Mouse (Mus musculus) forebrain, embryonic 11.5 days (tissue): ENCODE data around the gene Rps11. TPM values are rescaled to one million over a fixed set of nuclear protein-coding genes. Genes with fewer than 3 reads are reported as not detected.
"Not testable (repeated sequence)": the region's sequence is repeated elsewhere in the genome, so short reads cannot be mapped to it uniquely, and the experiment has no call there.

ENCODE experiments used
- ATAC-seq: fragments of 200-750 bp; cut with Nextera tagmentation; replicated peaks from 2 replicates; pipeline ENCODE4 v1.8.0; 2017; ENCODE audit warnings: moderate TSS enrichment; ENCODE audit not compliant: low FRiP score
- DNase-seq: peaks from one replicate; pipeline ENCODE4 v3.0.0-alpha.2; 2017; ENCODE audit warnings: low spot score
- H3K27ac ChIP-seq: fragments of 300-500 bp; sonication (generic); 2 replicates; pipeline ENCODE4 v1.5.1; 2014; ENCODE audit warnings: low read depth, low read length
- H3K27me3 ChIP-seq: fragments of 300-500 bp; sonication (generic); 2 replicates; pipeline ENCODE4 v1.6.1; 2014; ENCODE audit warnings: mild to moderate bottlenecking, low read length, mixed read lengths; ENCODE audit not compliant: control insufficient read depth, insufficient read depth
- H3K36me3 ChIP-seq: fragments of 300-500 bp; sonication (generic); 2 replicates; pipeline ENCODE4 v1.6.1; 2014; ENCODE audit warnings: mild to moderate bottlenecking, low read length, moderate library complexity, mixed read lengths; ENCODE audit not compliant: control insufficient read depth, insufficient read depth
- H3K4me1 ChIP-seq: fragments of 300-500 bp; sonication (generic); replicated peaks from 2 replicates; pipeline ENCODE4 v1.6.1; 2014; ENCODE audit warnings: low read length, mixed read lengths; ENCODE audit not compliant: control insufficient read depth, insufficient read depth
- H3K4me2 ChIP-seq: fragments of 300-500 bp; sonication (generic); 2 replicates; pipeline ENCODE4 v1.6.1; 2014; ENCODE audit warnings: low read depth, mild to moderate bottlenecking, low read length, moderate library complexity, mixed read lengths; ENCODE audit not compliant: severe bottlenecking
- H3K4me3 ChIP-seq: fragments of 300-500 bp; sonication (generic); 2 replicates; pipeline ENCODE4 v1.5.1; 2014; ENCODE audit warnings: low read depth, low read length
- H3K9ac ChIP-seq: fragments of 300-500 bp; sonication (generic); 2 replicates; pipeline ENCODE4 v1.6.1; 2014; ENCODE audit warnings: low read length
- H3K9me3 ChIP-seq: fragments of 300-500 bp; sonication (generic); 2 replicates; pipeline ENCODE4 v1.6.1; 2016; ENCODE audit warnings: low read length, mixed read lengths; ENCODE audit not compliant: control insufficient read depth
- WGBS: fragments of 180-500 bp; shearing (Covaris S2); extraction: QIAGEN DNeasy Blood & Tissue Kit; methylation state at CpG from one replicate; pipeline ENCODE4 v1.1.7; 2014; 5-methylcytosine and 5-hydroxymethylcytosine counted together
- polyA plus RNA-seq: library from polyadenylated mRNA; unstranded; fragments of >200 nt; fragmentation: Nextera tagmentation; extraction: Ambion mirVana; gene quantifications from 2 replicates; pipeline ENCODE4 v1.2.1, GENCODE M21; 2014

The Rps11 gene
- 1,418 and 1,481 TPM in 2 replicates for polyA plus RNA-seq

GRCm38 (mm10) chr7:45124224-45125143 is at the start of gene Rps11:
TSS of gene Rps11 (minus strand) at chr7:45124439.
- no peaks in the 10 kb centered on the region for H3K9me3 ChIP-seq
- peaks cover 40% of the 10 kb centered on the region for H3K36me3 ChIP-seq
- H3K4me2 ChIP-seq = peak within 1 kb of the TSS; percentile 76
- H3K4me3 ChIP-seq = peak within 1 kb of the TSS; percentile 87
- peaks cover 28% of the 10 kb centered on the region for H3K4me1 ChIP-seq
- WGBS = under 1% methylated on average over 59 of the region's 59 CpGs
- peak; percentile 99 for DNase-seq
- H3K27ac ChIP-seq = peak within 1 kb of the TSS; percentile 93
- H3K27me3 ChIP-seq = no peaks in the 10 kb centered on the region
- H3K9ac ChIP-seq = peak within 1 kb of the TSS; percentile 99
- ATAC-seq = peak; percentile 81

GRCm38 (mm10) chr7:45173772-45174171 is 49.5 kb upstream of the Rps11 start:
- H3K4me2 ChIP-seq, DNase-seq, H3K36me3 ChIP-seq, H3K9me3 ChIP-seq, H3K4me3 ChIP-seq, H3K4me1 ChIP-seq, ATAC-seq, H3K27ac ChIP-seq, H3K9ac ChIP-seq: not testable (repeated sequence)
- peaks cover 59% of the 10 kb centered on the region for H3K27me3 ChIP-seq
- 65% methylated on average over 1 of the region's 1 CpGs for WGBS

DNA sequence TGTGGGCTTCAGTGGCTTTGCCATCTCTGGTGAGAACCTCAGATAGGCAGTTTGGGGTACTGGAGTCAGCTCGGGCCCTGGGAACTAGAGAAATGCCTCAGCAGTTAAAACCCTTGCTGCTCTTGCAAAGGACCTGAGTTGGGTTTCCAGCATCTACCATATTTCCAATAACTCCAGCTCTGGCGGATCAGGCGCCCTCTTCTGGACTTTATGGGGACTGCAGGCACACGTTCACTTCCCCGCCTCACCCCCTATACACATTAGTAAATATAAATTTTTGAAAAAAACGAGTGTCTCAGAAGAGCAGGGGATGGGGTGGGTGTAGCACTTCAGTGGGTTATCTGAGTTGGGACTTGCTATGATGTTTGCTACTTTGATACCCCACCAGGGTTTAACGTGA is 48.7 kb upstream of the Rps11 start:
- peaks cover 7% of the 10 kb centered on the region for H3K9me3 ChIP-seq
- no peaks in the 10 kb centered on the region for H3K36me3 ChIP-seq
- H3K4me3 ChIP-seq = no peak overlapping the region
- H3K4me2 ChIP-seq = no peak overlapping the region
- no peak overlapping the region for H3K9ac ChIP-seq
- H3K4me1 ChIP-seq = peaks cover 7% of the 10 kb centered on the region
- H3K27me3 ChIP-seq = peaks cover 59% of the 10 kb centered on the region
- H3K27ac ChIP-seq = no peak overlapping the region
- DNase-seq (no peak), ATAC-seq (no peak)
- WGBS = 56% methylated on average over 7 of the region's 7 CpGs

DNA sequence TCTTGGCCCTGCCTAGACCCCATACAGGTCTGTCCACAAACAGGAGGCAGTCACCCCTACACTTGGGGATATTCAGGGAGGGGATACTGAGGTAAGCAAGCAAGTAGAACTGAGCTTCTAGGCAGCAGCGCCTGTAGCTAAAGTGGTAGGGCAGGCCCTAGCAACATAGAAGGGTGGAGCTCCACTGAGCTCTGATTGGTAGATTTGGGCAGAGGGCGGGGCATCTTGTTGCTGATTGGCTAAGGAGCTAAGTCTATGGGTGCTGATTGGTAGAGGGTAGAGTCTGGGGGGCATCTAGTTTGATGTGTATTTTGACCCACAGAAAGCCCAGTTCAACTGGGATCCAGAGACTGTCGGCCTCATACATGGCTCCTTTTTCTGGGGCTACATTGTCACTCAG is 45.3 kb upstream of the Rps11 start:
- Histone ChIP-seq H3K27me3 (peaks cover 58% of the 10 kb centered on the region), H3K27ac (no peak overlapping the region), H3K4me1 (no peaks in the 10 kb centered on the region; the same call in 1 of the 2 replicates), H3K9me3 (peaks cover 7% of the 10 kb centered on the region), H3K9ac (no peak overlapping the region), H3K4me3 (no peak overlapping the region), H3K4me2 (no peak overlapping the region), H3K36me3 (no peaks in the 10 kb centered on the region)
- no peak for ATAC-seq
- WGBS = 89% methylated on average over 3 of the region's 3 CpGs
- DNase-seq = no peak

- H3K27me3 ChIP-seq = peaks cover 60% of the 10 kb centered on the region
- no peaks in the 10 kb centered on the region for H3K36me3 ChIP-seq
- H3K4me3 ChIP-seq = no peak overlapping the region
- 3% methylated on average over 24 of the region's 24 CpGs for WGBS
- no peak overlapping the region for H3K4me2 ChIP-seq
- no peak overlapping the region for H3K9ac ChIP-seq
- peaks cover 7% of the 10 kb centered on the region for H3K9me3 ChIP-seq
- H3K4me1 ChIP-seq = peaks cover 4% of the 10 kb centered on the region; the same call in 1 of the 2 replicates
- ATAC-seq = no peak
- no peak for DNase-seq
- H3K27ac ChIP-seq = no peak overlapping the region
These were observed 44.4 kb upstream of the Rps11 start for GRCm38 (mm10) chr7:45168656-45169055.

DNA sequence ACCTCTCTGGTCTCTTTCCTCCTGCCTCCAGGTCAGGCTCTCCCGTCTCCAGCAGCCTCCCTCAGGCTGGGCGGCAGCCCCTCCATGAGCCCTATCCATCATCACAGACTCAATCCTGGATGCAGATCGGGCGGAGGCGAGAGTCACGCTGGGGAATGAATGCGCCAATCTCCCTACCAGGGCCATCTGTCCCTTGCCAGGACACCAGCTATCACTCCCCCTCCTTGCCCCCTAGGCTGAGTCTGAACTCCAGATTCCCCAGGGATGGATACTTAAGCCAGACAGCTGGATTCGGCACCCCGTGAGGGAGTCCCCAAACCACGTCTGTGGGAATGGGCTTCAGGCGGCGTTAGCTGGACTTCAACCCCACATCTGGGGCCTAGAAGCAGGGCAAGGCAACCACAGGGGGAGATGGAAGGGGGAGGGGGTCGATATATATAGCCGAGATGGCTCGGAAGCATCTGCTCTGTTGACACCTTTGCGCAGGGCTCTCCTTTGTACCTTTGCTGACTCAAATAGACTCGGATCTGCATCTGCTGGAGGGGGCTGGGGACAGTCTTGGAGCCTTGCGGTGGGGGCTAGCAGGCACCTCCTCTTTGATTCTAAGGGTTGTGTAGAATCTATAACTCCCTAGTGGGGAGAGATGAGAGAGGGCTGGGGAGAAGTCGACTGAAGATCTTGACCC is 43.7 kb upstream of the Rps11 start:
- H3K9ac ChIP-seq = no peak overlapping the region
- no peak overlapping the region for H3K27ac ChIP-seq
- ATAC-seq = no peak
- H3K4me3 ChIP-seq = no peak overlapping the region
- H3K4me2 ChIP-seq = no peak overlapping the region
- peaks cover 4% of the 10 kb centered on the region; the same call in 1 of the 2 replicates for H3K4me1 ChIP-seq
- 3% methylated on average over 19 of the region's 19 CpGs for WGBS
- peaks cover 68% of the 10 kb centered on the region for H3K27me3 ChIP-seq
- no peak for DNase-seq
- no peaks in the 10 kb centered on the region for H3K36me3 ChIP-seq
- peaks cover 7% of the 10 kb centered on the region for H3K9me3 ChIP-seq

DNA sequence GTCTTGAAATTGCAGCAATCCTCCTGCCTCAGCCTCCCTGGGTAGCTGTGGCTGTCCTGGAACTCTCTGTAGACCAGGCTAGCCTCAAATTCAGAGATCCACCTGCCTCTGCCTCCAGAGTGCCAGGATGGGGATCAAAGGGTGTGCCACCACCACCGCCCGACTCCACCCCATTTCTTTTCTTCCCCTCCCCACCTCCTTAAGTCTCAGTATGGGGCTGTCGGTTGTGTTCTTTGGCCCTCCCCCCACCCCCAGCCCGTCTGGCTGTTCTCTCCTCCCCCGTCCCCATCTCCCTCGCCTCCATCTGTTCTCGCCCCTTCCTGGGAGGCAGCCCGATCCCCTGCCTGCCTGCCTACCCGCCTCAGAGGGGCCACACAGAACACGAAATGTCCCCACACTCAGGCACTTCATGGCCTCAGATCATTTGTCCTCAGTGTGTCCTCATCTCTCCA is 42.7 kb upstream of the Rps11 start:
- H3K9ac ChIP-seq = no peak overlapping the region
- ATAC-seq (no peak), DNase-seq (no peak)
- peaks cover 4% of the 10 kb centered on the region; the same call in 1 of the 2 replicates for H3K4me1 ChIP-seq
- H3K4me2 ChIP-seq = no peak overlapping the region
- peaks cover 72% of the 10 kb centered on the region for H3K27me3 ChIP-seq
- 0 out of 2 replicates have a peak overlapping the region, but pooled peaks have one; percentile 12 for H3K27ac ChIP-seq
- peaks cover 7% of the 10 kb centered on the region for H3K9me3 ChIP-seq
- no peaks in the 10 kb centered on the region for H3K36me3 ChIP-seq
- no peak overlapping the region for H3K4me3 ChIP-seq
- WGBS = 25% methylated on average over 10 of the region's 10 CpGs

- H3K27me3 ChIP-seq = peaks cover 72% of the 10 kb centered on the region
- ATAC-seq (no peak), DNase-seq (no peak)
- H3K4me3 ChIP-seq = no peak overlapping the region
- 44% methylated on average over 11 of the region's 11 CpGs for WGBS
- H3K9ac ChIP-seq = no peak overlapping the region
- H3K27ac ChIP-seq = no peak overlapping the region
- H3K9me3 ChIP-seq = peaks cover 7% of the 10 kb centered on the region
- H3K36me3 ChIP-seq = no peaks in the 10 kb centered on the region
- H3K4me2 ChIP-seq = no peak overlapping the region
- peaks cover 5% of the 10 kb centered on the region; the same call in 1 of the 2 replicates for H3K4me1 ChIP-seq
These were observed 41.5 kb upstream of the Rps11 start for GRCm38 (mm10) chr7:45165701-45166100.
